In genomic region chr3:98941601-98942000, GRCm38 (mm10) we compare ENCODE assay signal across 9 mouse cellular contexts. TPM values are rescaled to one million over a fixed set of nuclear protein-coding genes. Genes with fewer than 3 reads are reported as not detected.
DNase-seq lines count a peak whose midpoint lies in the region; ATAC-seq and TF ChIP-seq lines count a peak whose summit lies in the region.
"Had no signal": no experiment of that assay in that cellular context is flagged by ENCODE, and none has a peak within 500 bp of the region (broad histone marks: within the 10 kb centered on the region; RNA-seq: fewer than 3 reads in every experiment).

No protein-coding gene starts in this region.

- H3K9ac ChIP-seq in kidney, embryonic 16.5 days (replicated peaks; ENCODE audit: low read length): peak overlapping the region; percentile 44; the same call in 1 of the 2 replicates
- no peak overlapping the region for H3K9ac ChIP-seq in forebrain, embryonic 12.5 days
- no peak overlapping the region for H3K9ac ChIP-seq in intestine, postnatal 0 days (ENCODE audit: low read depth, low read length)
- peak overlapping the region; percentile 50 for H3K9ac ChIP-seq in midbrain, postnatal 0 days (replicated peaks; ENCODE audit: low read length, poor library complexity, severe bottlenecking)

- TF ChIP-seq CTCF in intestine, postnatal 0 days (IDR thresholded peaks at IDR 0.05; ENCODE audit: low read depth): no peak
- TF ChIP-seq CTCF in midbrain, postnatal 0 days (IDR thresholded peaks at IDR 0.05): no peak

- DNase-seq in kidney, adult 11 months: no peak
- DNase-seq in midbrain, postnatal 0 days (ENCODE audit: low spot score): no peak
- DNase-seq in spleen, postnatal 36 days (ENCODE audit: low spot score in 2 of 2): no peak
- no peak for DNase-seq in layer of hippocampus, adult 8-10 months (ENCODE audit: low spot score in 2 of 2)
- DNase-seq in adrenal gland, postnatal 14 days: no peak

- no peaks in the 10 kb centered on the region for H3K27me3 ChIP-seq in kidney, embryonic 16.5 days (ENCODE audit: insufficient read depth, low read length)
- H3K27me3 ChIP-seq in forebrain, embryonic 12.5 days: no peaks in the 10 kb centered on the region
- H3K27me3 ChIP-seq in intestine, postnatal 0 days (replicated peaks; ENCODE audit: control insufficient read depth, insufficient read depth, low read length): no peaks in the 10 kb centered on the region
- no peaks in the 10 kb centered on the region for H3K27me3 ChIP-seq in midbrain, postnatal 0 days (ENCODE audit: insufficient read depth, low read length)

- H3K36me3 ChIP-seq in kidney, embryonic 16.5 days (ENCODE audit: insufficient read depth, low read length): no peaks in the 10 kb centered on the region
- no peaks in the 10 kb centered on the region for H3K36me3 ChIP-seq in forebrain, embryonic 12.5 days (replicated peaks)
- no peaks in the 10 kb centered on the region for H3K36me3 ChIP-seq in intestine, postnatal 0 days (ENCODE audit: control insufficient read depth, insufficient read depth)
- no peaks in the 10 kb centered on the region for H3K36me3 ChIP-seq in midbrain, postnatal 0 days (ENCODE audit: insufficient read depth, low read length)

- H3K4me3 ChIP-seq in kidney, embryonic 16.5 days (ENCODE audit: low read length): peak overlapping the region; percentile 37
- H3K4me3 ChIP-seq in forebrain, embryonic 12.5 days (replicated peaks): peak overlapping the region; percentile 30
- peak overlapping the region; percentile 32 for H3K4me3 ChIP-seq in intestine, postnatal 0 days (ENCODE audit: low read depth, low read length)
- peak overlapping the region; percentile 36 for H3K4me3 ChIP-seq in midbrain, postnatal 0 days (ENCODE audit: low read depth, low read length)

- ATAC-seq in kidney, embryonic 16.5 days (ENCODE audit: low FRiP score, low TSS enrichment): peak; percentile 52
- no peak; the same call in 1 of the 2 replicates for ATAC-seq in forebrain, embryonic 12.5 days (ENCODE audit: low FRiP score)
- 0 out of 2 replicates have a peak, but pooled peaks have one; percentile 36 for ATAC-seq in intestine, postnatal 0 days
- ATAC-seq in midbrain, postnatal 0 days (ENCODE audit: low FRiP score): peak; percentile 24

- no peaks in the 10 kb centered on the region for H3K9me3 ChIP-seq in kidney, embryonic 16.5 days (ENCODE audit: low read length)
- H3K9me3 ChIP-seq in forebrain, embryonic 12.5 days: no peaks in the 10 kb centered on the region
- H3K9me3 ChIP-seq in intestine, postnatal 0 days (ENCODE audit: control insufficient read depth): no peaks in the 10 kb centered on the region
- no peaks in the 10 kb centered on the region for H3K9me3 ChIP-seq in midbrain, postnatal 0 days (ENCODE audit: low read length)

- H3K4me1 ChIP-seq in kidney, embryonic 16.5 days (ENCODE audit: insufficient read depth, low read length): peaks cover 15% of the 10 kb centered on the region
- H3K4me1 ChIP-seq in forebrain, embryonic 12.5 days: peaks cover 15% of the 10 kb centered on the region
- peaks cover 6% of the 10 kb centered on the region; the same call in 1 of the 2 replicates for H3K4me1 ChIP-seq in intestine, postnatal 0 days (replicated peaks; ENCODE audit: control insufficient read depth, insufficient read depth, low read length)
- peaks cover 4% of the 10 kb centered on the region; the same call in 1 of the 2 replicates for H3K4me1 ChIP-seq in midbrain, postnatal 0 days (ENCODE audit: insufficient read depth, low read length)

- H3K27ac ChIP-seq in kidney, embryonic 16.5 days (ENCODE audit: low read length): no peak overlapping the region
- no peak overlapping the region for H3K27ac ChIP-seq in forebrain, embryonic 12.5 days
- H3K27ac ChIP-seq in intestine, postnatal 0 days (ENCODE audit: low read depth, low read length): no peak overlapping the region
- no peak overlapping the region for H3K27ac ChIP-seq in midbrain, postnatal 0 days (ENCODE audit: low read depth, low read length)

- peak overlapping the region; percentile 65 for H3K4me2 ChIP-seq in kidney, embryonic 16.5 days (replicated peaks; ENCODE audit: low read depth, low read length)
- peak overlapping the region; percentile 58 for H3K4me2 ChIP-seq in forebrain, embryonic 12.5 days
- peak overlapping the region; percentile 63 for H3K4me2 ChIP-seq in intestine, postnatal 0 days (replicated peaks; ENCODE audit: low read depth)
- peak overlapping the region; percentile 80 for H3K4me2 ChIP-seq in midbrain, postnatal 0 days (ENCODE audit: low read depth, low read length, poor library complexity, severe bottlenecking)

- WGBS in kidney, embryonic 16.5 days: 7% methylated on average over 10 of the region's 10 CpGs
- WGBS in forebrain, embryonic 12.5 days: 49% methylated on average over 10 of the region's 10 CpGs
- 30% methylated on average over 10 of the region's 10 CpGs for WGBS in intestine, postnatal 0 days
- WGBS in midbrain, postnatal 0 days: 23% methylated on average over 10 of the region's 10 CpGs

RNA-seq across cellular contexts. Expression of gene Hao2, which starts 48.6 kb away (rescaled TPM):
- 46.0 and 52.0 TPM in 2 replicates for polyA plus RNA-seq in kidney, embryonic 16.5 days (2015; fragmentation: Nextera tagmentation; extraction: Ambion mirVana)
- 0.09 TPM in 1 of 2 replicates, not detected in the other for polyA plus RNA-seq in forebrain, embryonic 12.5 days (2016; fragmentation: Nextera tagmentation; extraction: Ambion mirVana)
- 32.5 and 33.9 TPM in 2 replicates for polyA plus RNA-seq in intestine, postnatal 0 days (2015; fragmentation: Nextera tagmentation; extraction: Ambion mirVana)
- total RNA-seq in midbrain, postnatal 0 days (2014; rRNA removed): not detected in 2 replicates
- polyA plus RNA-seq in midbrain, postnatal 0 days (2015; fragmentation: Nextera tagmentation; extraction: Ambion mirVana): not detected in 2 replicates
- total RNA-seq in layer of hippocampus, adult 8-10 months (2022): not detected
- 200 and 208 TPM in 2 replicates for total RNA-seq in adrenal gland, postnatal 14 days (2021)
- total RNA-seq: ES-E14 had no signal

Comparison
In these comparisons a context has a peak if more than half of its experiments do, and no peak if none do; other contexts are left out.
1. H3K9ac ChIP-seq: peak in kidney, embryonic 16.5 days (single experiment) and midbrain, postnatal 0 days (single experiment); none in forebrain, embryonic 12.5 days (single experiment) and intestine, postnatal 0 days (single experiment).
2. RNA of gene Hao2, which starts 48.6 kb away (polyA plus RNA-seq): 46.0 to 52.0 TPM in kidney, embryonic 16.5 days and 32.5 to 33.9 TPM in intestine, postnatal 0 days; 0.09 TPM in forebrain, embryonic 12.5 days and not detected in midbrain, postnatal 0 days; every median in the first group is over 10 times any median in the second.
3. Peak in every context shown above with its lines, with median percentiles within 50 percentile points of each other: H3K4me2 ChIP-seq and H3K4me3 ChIP-seq.